Mouse (Mus musculus) cerebellum, postnatal 14 days (tissue): Measurements from ENCODE around the gene Fblim1.
"Not testable (repeated sequence)": the region's sequence is repeated elsewhere in the genome, so short reads cannot be mapped to it uniquely, and the experiment has no call there.

Experiments
- DNase-seq, 2 experiments: peaks; one replicate each; pipeline ENCODE4 v3.0.0; 2021; ENCODE audit warnings: mixed read lengths in 2 of 2

Gene Fblim1

DNA sequence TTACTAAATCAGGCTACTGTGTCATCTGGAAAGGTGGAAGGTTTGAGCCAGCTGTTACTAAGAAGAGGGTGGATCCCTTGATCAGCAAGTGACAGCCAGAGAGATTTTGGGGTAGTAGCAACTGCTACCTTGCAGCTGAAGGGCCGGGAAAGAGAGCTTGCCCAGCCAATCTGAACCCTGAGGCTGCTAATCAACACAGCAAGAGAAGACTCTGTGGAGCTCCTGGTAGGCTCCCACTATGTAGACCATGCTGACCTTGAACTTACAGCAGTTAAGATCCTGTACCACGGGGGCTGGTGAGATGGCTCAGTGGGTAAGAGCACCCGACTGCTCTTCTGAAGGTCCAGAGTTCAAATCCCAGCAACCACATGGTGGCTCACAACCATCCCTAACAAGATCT, 41.2 kb downstream of the Fblim1 start:
- DNase-seq, result no peak

DNA sequence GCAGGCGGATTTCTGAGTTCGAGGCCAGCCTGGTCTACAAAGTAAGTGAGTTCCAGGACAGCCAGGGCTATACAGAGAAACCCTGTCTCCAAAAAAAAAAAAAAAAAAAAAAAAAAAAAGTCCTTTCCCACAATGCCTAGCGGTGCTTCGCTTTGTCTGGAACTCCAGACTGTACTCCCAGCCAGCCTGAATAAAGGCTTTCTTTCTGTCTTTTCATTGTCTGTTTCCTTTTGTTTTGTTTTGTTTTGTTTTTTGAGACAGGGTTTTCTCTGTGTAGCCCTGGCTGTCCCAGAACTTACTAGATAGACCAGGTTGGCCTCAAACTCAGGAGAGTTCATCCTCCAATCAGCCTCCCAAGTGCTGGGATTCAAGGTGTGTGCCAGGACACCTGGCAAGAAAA, 41.7 kb downstream of the Fblim1 start:
- no peak for DNase-seq

DNA sequence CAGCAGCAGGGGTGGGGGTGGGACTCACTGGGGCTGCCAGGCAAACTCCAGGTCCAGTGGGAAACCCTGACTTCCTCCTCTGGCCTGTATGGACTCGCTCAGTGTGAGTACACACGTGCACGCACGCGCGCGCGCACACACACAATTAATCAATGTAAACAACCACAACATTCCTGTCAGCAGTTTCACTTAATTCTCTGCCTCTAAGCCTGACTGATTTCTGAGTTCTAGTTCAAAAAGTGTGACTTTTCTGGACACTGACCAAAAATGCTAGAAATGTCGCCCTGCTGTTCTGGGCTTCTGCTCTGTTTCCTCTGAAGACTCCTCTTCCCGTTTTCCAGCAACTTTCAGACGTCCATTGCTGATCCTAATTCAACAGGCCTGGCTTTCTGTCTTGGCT, 43.6 kb downstream of the Fblim1 start:
- no peak for DNase-seq

DNA sequence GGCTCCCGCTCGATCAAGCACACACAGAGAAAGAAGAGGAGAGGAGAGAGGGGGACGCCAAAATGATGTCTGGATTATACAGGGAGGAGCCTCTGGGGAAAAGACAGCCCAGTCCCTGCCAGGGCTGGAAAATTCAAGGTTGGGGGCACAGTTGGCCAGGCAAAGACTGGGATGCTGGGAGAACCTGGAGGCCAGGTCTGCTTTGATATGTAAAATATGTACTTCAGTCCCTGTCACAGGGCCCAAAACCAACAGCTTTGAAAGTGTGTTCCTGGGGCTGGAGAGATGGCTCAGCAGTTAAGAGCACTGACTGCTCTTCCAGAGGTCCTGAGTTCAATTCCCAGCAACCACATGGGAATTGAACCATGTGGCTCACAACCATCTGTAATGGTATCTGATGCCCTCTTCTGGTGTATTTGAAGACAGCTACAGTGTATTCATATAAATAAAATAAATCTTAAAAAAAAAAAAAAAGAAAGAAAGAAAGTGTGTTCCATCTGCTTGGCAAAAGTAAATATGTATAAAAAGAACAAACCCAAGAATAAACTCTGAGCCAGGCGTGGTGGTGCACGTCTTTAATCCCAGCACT, 44.5 kb downstream of the Fblim1 start:
- DNase-seq, result not testable (repeated sequence)

DNA sequence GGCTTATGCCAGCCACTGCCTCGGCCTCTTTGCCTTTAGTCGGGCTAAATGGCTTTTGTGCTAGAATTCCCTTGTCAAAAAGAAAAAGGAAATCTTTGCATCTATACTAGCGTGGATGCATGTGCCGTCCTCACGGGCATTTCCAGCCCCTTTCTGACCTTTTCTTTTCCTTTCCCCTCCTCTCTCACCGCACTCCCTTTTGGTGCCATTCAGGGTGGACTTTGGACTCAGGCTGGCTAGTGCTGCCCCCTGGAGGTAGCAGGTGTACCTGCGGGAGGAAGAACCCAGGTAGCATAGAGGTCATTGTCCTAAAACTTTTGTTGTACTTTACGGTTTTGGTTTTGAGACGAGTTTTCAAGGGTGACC, 46.0 kb downstream of the Fblim1 start:
- peak; percentile 92 to 93 for DNase-seq

DNA sequence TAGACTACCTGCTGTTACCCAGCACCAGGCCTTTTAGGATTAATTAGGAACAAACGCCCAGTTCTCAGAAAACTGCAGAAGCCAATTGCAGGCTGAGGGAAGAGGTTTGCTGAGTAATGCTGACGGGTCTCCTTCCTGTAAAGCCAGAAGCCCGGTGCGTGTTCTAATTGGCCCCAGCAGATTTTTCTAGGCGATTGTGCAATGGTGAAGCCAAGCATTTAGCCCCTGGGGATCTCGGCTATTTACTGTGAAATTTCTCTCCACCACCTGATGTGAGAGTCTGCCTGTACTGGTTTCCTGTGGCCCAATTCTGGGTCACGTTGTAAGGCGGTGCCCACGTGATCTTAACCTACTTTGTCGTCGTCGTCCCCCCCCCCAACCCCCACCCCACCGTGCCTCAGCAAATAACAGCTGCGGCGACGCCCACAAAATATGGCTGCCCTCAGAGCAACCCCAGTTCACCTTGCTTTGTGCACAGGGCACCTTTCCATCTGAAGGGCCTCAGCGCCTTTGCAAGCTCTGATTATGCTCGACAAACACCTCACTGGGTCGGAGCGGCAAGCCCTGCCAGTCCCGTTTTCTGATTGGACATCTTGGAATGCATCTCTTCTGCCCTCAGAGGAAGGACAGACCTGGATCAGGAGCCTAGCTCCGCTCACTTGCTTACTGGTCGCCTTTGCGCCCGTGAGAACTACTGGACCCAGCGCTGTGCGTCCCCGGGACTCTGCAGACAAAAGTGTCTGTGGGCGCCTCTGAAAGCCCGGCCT, 46.6 kb downstream of the Fblim1 start:
- DNase-seq, result peak; percentile 78

DNA sequence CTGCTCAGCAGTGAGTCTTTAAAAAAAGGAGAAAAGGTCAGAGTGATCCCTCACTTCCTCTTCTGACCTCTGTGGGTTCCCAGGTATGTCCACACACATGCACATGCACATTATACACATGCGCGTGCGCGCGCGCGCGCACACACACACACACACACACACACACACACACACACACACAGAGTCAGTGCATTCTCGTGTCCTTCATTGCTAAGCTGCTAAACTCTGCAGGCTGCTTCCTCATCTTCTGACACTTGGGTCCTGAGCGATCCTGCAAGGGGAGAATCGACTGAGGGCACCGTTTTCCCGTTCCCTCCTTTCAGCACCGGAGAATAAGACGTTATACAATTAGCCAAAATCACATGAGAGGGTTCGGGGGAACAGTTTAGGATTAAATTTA, 47.2 kb downstream of the Fblim1 start:
- peak in 1 of 2 experiments; percentile 46 for DNase-seq

DNA sequence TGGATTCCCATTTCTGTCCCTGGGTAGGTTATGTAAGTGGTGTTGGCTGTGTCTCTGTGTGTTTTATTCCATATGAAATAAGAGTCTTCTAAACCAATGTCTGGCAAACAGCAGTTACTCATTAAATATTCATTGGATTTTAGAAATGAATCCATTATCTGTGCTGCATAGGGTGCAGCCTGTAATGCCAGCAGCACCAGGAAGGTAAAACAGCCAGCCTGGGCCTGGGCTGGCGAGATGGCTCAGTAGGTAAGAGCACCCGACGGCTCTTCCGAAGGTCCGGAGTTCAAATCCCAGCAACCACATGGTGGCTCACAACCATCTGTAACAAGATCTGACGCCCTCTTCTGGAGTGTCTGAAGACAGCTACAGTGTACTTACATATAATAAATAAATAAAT, 49.7 kb downstream of the Fblim1 start:
- not testable (repeated sequence) for DNase-seq

DNA sequence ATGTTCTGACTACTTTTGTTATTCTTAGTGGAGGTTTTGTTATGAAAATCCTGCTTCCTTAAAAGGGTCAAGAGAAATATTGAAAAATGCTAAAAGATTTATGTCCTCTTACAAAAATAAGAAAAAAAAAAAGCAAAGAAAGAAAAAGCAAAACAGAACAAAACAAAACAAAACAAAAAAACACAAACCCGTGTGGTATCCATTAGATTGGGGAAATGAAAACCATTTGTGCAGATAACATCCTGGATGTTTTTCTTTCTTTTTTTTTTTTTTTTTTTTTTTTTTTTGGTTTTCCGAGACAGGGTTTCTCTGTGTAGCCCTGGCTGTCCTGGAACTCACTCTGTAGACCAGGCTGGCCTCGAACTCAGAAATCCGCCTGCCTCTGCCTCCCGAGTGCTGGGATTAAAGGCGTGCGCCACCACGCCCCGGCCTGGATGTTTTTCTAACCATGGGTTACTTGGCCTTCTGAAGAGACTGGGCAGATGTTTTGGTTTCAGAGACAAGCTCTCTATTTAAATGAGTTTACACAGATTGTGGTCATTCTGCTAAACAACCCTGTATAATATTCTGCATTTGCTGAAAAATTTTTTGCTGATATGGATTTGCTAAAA, 51.5 kb downstream of the Fblim1 start:
- not testable (repeated sequence) for DNase-seq

DNA sequence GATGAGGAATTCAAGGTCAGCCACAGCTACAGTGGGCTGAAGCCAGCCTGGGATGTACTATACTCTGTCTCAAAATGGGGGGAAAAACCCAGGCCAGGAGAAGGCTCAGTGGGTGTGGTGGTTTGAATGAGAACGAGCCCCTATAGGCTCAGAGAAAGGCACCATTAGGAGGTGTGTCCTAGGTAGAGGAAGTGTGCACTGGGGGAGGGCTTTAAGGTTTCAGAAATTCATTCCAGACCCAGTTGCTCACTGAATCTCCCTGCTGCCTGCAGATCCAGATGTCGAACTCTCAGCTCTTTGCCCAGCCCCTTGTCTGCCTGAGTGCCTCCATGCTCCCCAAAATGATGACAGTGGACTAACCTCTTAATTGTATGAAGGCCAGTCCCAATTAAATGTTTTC, 53.4 kb downstream of the Fblim1 start:
- no peak for DNase-seq

DNA sequence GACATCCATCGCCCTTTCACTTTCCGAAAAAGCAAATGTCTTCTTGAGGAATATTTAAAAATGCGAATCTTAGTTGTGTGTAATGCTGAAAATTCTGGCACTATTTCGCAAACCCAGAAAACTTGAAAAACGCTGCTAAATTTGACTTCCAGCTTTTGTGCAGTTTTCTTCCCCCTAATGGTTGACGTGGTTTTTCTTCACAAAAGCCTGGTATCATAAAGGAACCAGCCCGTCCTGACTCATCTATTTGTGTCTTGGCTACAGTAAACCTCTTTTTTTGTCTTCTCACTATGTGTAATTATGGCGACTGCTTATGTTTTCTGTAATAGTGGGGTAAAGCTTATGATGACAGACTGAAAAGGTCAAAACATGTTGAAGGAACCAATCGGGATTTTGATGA, 58.6 kb downstream of the Fblim1 start:
- DNase-seq, result no peak

DNA sequence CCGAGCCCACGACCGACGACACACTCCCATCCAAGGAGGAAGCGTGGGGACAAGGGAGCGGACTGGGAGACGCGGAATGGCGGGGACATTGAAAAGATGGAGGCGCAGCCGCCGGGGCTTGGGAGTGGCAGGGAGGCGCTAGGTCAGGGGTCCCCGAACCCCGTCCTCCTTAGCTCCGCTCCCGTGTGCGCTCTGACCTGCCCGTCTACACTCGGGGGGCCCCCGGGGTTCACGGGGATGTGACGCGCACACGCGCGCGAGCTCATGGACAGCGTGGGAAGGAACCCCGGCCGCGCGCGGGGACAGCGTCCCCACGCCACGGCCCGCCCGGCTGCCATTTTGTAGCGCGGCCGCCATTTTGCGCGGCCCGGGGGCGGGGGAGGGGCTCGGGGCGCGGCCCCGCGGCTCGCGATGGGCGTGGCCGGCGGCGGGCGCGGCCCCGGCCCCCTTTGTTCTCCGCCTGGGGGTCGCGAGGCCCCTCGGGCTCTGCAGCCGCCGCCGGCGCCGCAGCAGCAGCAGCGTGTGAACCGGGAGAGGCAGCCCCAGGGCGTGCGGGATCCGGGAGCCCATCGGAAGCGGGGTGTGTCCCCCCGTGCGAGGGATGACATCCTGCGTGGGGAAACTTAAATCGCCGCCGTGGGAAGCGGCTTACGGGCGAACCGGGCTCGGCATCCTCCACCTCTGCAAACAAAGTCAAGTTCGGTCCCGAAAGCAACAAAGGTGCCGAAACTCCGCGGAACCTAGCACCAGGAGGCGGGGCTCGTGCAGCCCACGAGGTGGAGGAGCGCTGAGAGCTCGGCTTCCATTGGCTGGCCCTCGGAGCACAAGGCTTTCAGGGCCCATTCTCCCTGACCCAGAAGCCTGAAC, 59.3 kb downstream of the Fblim1 start:
- DNase-seq, result peak; percentile 88 to 89

DNA sequence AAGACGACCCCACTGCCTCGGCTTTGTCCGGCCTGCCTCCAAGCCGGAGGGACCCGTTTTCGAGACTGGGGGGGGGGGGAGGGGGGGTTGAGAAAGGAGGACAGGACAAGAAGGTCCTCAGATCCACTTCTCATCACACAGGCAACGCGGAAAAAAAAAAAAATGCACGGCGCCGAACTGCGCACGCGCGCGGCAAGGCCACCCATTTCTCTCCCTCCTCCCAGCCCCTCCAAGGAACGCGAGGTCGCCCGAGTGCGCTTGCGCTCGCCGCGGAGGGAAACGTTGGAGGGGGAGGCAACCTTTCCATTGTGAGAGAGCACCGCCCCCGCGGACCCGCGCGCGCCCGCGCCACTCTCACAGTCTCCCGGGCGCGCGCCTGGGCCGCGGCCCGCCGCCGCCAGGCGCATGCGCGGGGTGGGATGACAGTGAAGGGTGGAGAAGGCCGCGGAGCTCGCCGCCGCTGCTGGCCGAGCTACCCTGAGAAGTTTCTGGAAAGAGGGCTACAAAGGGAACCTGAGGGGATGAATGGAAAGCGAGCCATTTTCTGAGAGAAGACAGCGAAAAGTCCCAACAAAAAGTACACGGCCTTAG, 60.1 kb downstream of the Fblim1 start:
- peak; percentile 99 for DNase-seq

DNA sequence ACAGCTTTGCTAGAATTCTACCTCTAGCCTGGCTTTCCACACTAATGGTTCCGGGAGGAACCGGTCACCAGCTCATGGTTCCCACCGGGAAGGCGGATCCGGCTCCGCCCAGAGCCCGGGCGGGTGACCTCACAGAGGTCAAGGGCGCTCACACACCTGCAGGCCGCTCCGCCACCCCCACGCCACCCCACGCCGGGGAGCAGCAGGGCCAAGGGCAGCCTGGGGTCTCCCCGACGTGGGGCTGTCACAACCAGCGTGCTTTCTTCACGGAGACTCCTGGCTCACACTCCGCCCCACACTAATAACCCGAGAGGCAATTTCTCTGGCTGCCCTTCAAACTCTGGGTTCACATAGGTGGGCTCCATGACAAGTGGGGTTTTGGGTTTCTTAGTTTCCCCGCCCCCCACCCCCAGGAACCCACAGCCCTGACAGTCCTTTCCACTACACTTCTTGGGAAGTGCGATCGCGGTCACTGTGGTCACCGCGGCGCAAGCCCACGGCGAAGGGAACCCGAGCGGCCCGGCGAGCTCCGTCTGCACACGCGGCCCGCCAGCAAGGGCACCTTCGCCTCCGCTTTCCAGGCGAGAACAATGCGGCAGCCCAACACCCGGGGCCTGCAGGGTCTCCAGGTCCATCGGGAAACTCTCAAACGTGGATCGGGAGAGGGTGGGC, 60.7 kb downstream of the Fblim1 start:
- DNase-seq, result peak; percentile 80 to 83

DNA sequence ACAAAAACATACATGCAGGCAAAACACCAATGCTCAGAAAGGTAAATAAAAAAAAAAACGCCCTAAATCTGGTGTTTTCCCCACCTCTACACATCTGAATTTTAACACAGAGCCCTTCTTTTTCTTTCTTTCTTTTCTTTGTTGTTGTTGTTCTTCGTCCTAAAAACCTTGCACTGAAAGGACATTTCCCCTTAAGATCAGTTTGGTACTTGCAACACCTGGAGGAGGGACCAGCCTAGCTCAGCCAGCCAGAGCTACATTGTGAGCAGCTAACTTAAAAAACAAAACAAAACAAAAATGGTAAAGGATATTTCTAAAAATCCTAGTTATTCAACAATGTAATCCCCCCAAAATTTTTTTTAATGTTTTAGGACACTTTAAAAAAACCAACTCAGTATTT, 61.4 kb downstream of the Fblim1 start:
- DNase-seq, result no peak

DNA sequence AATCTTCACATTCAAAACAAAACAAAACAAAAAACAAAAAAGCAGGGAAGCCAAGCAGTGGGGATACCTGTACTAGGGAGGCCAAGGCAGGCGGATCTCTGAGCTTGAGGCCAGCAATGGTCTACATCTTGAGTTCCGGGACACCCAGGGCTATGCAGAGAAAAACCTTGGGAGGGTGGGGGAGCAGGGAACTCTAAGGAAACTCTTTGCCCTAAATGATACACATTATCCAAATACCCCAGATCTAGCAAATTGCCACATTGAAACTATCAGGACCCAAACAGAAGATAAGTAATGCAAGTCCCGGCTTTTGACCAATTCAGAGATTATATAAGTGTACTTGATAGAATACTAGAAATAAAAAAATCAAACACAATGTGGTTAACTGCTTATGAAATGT, 62.3 kb downstream of the Fblim1 start:
- DNase-seq, result no peak

DNA sequence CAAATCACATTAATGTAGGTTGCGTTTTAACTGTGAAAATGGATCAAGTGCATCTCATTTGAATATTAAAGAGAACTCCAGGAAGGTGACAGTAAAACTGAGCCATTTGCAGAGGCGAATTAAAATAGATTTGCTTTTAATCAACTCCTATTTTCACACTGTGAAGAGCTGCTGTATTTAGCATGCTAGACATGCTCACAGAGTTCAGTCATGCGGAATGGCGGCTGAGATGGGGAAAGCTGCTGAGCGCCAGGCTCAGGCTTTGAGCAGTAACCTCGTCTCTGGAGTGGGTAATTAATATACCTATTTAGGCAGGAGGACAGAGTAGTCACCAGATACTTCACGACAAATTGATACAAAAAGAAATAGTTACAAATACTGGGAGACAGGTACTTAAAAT, 64.0 kb downstream of the Fblim1 start:
- DNase-seq, result peak; percentile 68 to 79

DNA sequence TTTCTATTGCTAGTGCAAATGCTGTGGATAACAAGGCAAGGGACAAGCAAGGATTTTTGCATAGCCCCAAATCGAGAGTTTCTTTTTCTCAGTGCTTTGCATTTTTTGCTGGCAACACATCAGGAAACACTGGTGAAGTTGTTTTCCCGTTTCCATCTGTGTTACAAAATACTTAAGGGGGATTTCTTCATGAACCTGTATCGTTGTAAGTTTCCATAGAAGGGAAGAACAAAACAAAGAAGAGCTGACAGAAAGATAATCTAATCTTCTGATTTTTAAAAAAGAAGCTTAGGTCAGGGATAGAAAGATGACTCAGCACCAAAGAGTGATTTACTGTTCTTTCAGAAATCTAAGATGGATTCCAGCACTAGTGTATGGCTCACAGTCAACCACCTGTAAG, 65.1 kb downstream of the Fblim1 start:
- no peak for DNase-seq

DNA sequence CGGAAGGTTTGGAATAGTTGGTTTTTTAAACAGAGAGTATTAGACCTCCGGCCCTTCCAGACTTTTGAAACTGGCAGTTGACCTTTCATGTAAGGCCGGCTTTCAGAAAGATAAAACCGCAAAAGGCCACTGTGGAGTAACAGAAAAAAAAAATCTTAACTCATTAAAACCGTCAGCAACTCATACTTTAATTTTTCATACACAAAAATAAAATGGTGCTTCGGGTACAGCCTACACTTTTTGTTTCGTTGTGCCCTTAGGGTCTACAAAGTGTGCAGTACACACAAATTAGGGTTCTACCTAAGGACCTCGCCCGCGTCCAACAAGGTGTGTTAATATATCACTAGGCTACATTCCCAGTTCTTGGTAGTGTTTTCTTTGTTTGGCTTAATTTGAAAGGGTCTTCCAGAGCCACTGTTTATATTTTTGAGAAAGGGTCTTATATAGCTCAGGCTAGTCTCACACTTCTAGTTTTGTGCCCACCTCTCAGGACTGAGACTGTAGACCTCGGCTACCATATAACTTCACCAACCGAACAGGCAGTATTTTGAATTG, 66.6 kb downstream of the Fblim1 start:
- DNase-seq, result no peak

DNA sequence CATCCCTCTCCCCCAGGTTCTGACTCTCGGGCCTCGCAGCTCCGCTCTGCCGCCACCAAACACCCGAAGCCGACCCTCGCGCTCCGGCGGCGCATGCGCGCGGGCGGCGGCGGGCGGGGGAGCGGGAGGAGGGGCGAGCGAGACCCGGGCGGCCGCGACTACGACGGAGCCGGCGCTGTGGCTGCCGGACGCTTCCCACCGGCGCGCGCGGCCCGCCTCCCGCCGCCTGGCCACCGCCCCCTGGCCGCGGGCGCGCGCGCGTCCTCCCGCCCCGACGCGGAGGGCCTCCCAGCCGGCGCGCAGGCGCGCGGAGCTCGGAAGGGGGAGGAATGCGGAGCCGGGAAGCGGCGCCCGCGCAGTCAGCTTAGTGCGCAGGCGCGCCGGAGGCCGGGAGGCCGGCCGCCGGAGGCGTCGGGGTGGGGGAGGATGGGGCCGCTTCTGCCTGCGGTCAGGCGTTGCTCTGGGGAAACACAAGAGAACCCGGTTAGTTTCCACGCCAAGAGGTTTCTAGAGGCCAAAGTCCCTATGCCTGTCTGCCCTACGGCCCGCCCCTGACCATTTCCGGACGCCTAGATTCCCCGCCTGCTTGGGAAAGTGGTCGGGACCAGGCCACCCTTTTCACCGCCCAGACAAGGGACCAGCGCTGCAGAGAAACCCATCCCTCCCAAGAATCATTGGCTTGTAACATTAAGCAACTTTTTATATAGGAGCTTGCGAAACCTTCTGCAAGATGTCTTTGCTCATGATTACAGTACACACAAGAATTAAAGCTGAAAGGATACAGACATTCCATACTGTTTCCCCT, 67.3 kb downstream of the Fblim1 start, which contains the start of gene Spen:
Spen (minus strand) TSS at position 190 of the 805 bp plus-strand sequence.
- DNase-seq, result peak; percentile 92 to 95
